Mouse (Mus musculus) heart, embryonic 12.5 days (tissue): ENCODE measurements around the gene Apc2. TPM values are rescaled to one million over a fixed set of nuclear protein-coding genes. Genes with fewer than 3 reads are reported as not detected.
A peak's percentile ranks its signal among the peaks of the same experiment; 100 is the strongest.
"Not testable (repeated sequence)": the region's sequence is repeated elsewhere in the genome, so short reads cannot be mapped to it uniquely, and the experiment has no call there.

ENCODE experiments used
- ATAC-seq: fragments of 200-750 bp; cut with Nextera tagmentation; 2 replicates; pipeline ENCODE4 v1.8.0; 2017; ENCODE audit warnings: moderate TSS enrichment, moderate library complexity; ENCODE audit not compliant: insufficient number of reproducible peaks, low FRiP score
- H3K27ac ChIP-seq: fragments of 300-500 bp; sonication (generic); 2 replicates; pipeline ENCODE4 v1.5.1; 2016; ENCODE audit warnings: mild to moderate bottlenecking, moderate library complexity; ENCODE audit not compliant: poor library complexity, severe bottlenecking
- H3K27me3 ChIP-seq: fragments of 300-500 bp; sonication (generic); replicated peaks from 2 replicates; pipeline ENCODE4 v1.6.1; 2016; ENCODE audit warnings: mild to moderate bottlenecking, moderate library complexity
- H3K36me3 ChIP-seq: fragments of 300-500 bp; sonication (generic); 2 replicates; pipeline ENCODE4 v1.6.1; 2016; ENCODE audit warnings: mild to moderate bottlenecking, moderate library complexity
- H3K4me1 ChIP-seq: fragments of 300-500 bp; sonication (generic); replicated peaks from 2 replicates; pipeline ENCODE4 v1.6.1; 2016; ENCODE audit warnings: mild to moderate bottlenecking
- H3K4me2 ChIP-seq: fragments of 300-500 bp; sonication (generic); 2 replicates; pipeline ENCODE4 v1.6.1; 2016; ENCODE audit warnings: mild to moderate bottlenecking, moderate library complexity
- H3K4me3 ChIP-seq: fragments of 300-500 bp; sonication (generic); 2 replicates; pipeline ENCODE4 v1.5.1; 2016; ENCODE audit warnings: mild to moderate bottlenecking
- H3K9ac ChIP-seq: fragments of 300-500 bp; sonication (generic); 2 replicates; pipeline ENCODE4 v1.6.1; 2016; ENCODE audit warnings: mild to moderate bottlenecking, moderate library complexity
- H3K9me3 ChIP-seq: fragments of 300-500 bp; sonication (generic); replicated peaks from 2 replicates; pipeline ENCODE4 v1.6.1; 2016; ENCODE audit warnings: mild to moderate bottlenecking, moderate library complexity
- WGBS: fragments of 180-500 bp; shearing (Covaris S2); methylation state at CpG from one replicate; pipeline ENCODE4 v1.1.7; 2016; 5-methylcytosine and 5-hydroxymethylcytosine counted together
- polyA plus RNA-seq: library from polyadenylated mRNA; unstranded; fragments of >200 nt; fragmentation: Nextera tagmentation; extraction: Ambion mirVana; gene quantifications from 2 replicates; pipeline ENCODE4 v1.2.1, GENCODE M21; 2016

The Apc2 gene
- polyA plus RNA-seq, 1 experiment from 2014 or later: 1.4 TPM

- H3K9me3 ChIP-seq: no peaks in the 10 kb centered on the region
- no peak overlapping the region for H3K4me2 ChIP-seq
- ATAC-seq: no peak
- peaks cover 79% of the 10 kb centered on the region for H3K27me3 ChIP-seq
- H3K27ac ChIP-seq: no peak overlapping the region
- WGBS: 85% methylated on average over 12 of the region's 12 CpGs
- no peak overlapping the region for H3K9ac ChIP-seq
- H3K36me3 ChIP-seq: no peaks in the 10 kb centered on the region
- peaks cover 5% of the 10 kb centered on the region; the same call in 1 of the 2 replicates for H3K4me1 ChIP-seq
- no peak overlapping the region for H3K4me3 ChIP-seq
Observed at GRCm38 (mm10) chr10:80336263-80336662, 40.5 kb downstream of the Apc2 start.

GRCm38 (mm10) chr10:80339941-80340750 is 44.4 kb downstream of the Apc2 start:
- Histone ChIP-seq H3K27ac (no peak overlapping the region), H3K9me3 (no peaks in the 10 kb centered on the region), H3K4me1 (peaks cover 42% of the 10 kb centered on the region), H3K27me3 (peaks cover 82% of the 10 kb centered on the region), H3K4me2 (peak overlapping the region; percentile 40), H3K36me3 (no peaks in the 10 kb centered on the region), H3K9ac (0 out of 2 replicates have a peak overlapping the region, but pooled peaks have one; percentile 9), H3K4me3 (no peak overlapping the region)
- WGBS: 20% methylated on average over 19 of the region's 19 CpGs
- ATAC-seq: no peak

- Histone ChIP-seq H3K36me3 (no peaks in the 10 kb centered on the region), H3K4me1 (peaks cover 46% of the 10 kb centered on the region), H3K27me3 (peaks cover 82% of the 10 kb centered on the region), H3K4me3 (no peak overlapping the region), H3K9me3 (no peaks in the 10 kb centered on the region), H3K27ac (no peak overlapping the region), H3K4me2 (no peak overlapping the region), H3K9ac (no peak overlapping the region)
- WGBS: 18% methylated on average over 21 of the region's 21 CpGs
- ATAC-seq: no peak
Observed at GRCm38 (mm10) chr10:80341026-80341425, 45.2 kb downstream of the Apc2 start.

GRCm38 (mm10) chr10:80341491-80342304 is 45.9 kb downstream of the Apc2 start:
- H3K4me2 ChIP-seq: peak overlapping the region; percentile 65
- no peaks in the 10 kb centered on the region for H3K9me3 ChIP-seq
- no peak overlapping the region for H3K9ac ChIP-seq
- no peaks in the 10 kb centered on the region for H3K36me3 ChIP-seq
- H3K27me3 ChIP-seq: peaks cover 81% of the 10 kb centered on the region
- H3K4me3 ChIP-seq: peak overlapping the region; percentile 36
- peaks cover 46% of the 10 kb centered on the region for H3K4me1 ChIP-seq
- ATAC-seq: no peak
- no peak overlapping the region for H3K27ac ChIP-seq
- 5% methylated on average over 47 of the region's 47 CpGs for WGBS

GRCm38 (mm10) chr10:80342305-80342748 is 46.5 kb downstream of the Apc2 start:
- Histone ChIP-seq H3K9me3 (no peaks in the 10 kb centered on the region), H3K4me3 (peak overlapping the region; percentile 36)

GRCm38 (mm10) chr10:80342749-80343424 is 47.1 kb downstream of the Apc2 start:
- Histone ChIP-seq H3K9ac (no peak overlapping the region), H3K9me3 (no peaks in the 10 kb centered on the region), H3K4me2 (peak overlapping the region; percentile 65), H3K27me3 (peaks cover 90% of the 10 kb centered on the region), H3K27ac (no peak overlapping the region), H3K4me3 (peak overlapping the region; percentile 36), H3K4me1 (peaks cover 55% of the 10 kb centered on the region), H3K36me3 (no peaks in the 10 kb centered on the region)
- peak; percentile 57 for ATAC-seq
- 1% methylated on average over 28 of the region's 33 CpGs for WGBS

More at GRCm38 (mm10) chr10:80342305-80342748, 46.5 kb downstream of the Apc2 start:
- no peak for ATAC-seq
- peaks cover 49% of the 10 kb centered on the region for H3K4me1 ChIP-seq
- no peak overlapping the region for H3K27ac ChIP-seq
- peaks cover 86% of the 10 kb centered on the region for H3K27me3 ChIP-seq
- H3K4me2 ChIP-seq: peak overlapping the region; percentile 65
- no peak overlapping the region for H3K9ac ChIP-seq
- WGBS: 2% methylated on average over 26 of the region's 26 CpGs
- no peaks in the 10 kb centered on the region for H3K36me3 ChIP-seq

GRCm38 (mm10) chr10:80343425-80343895 is 47.7 kb downstream of the Apc2 start:
- Histone ChIP-seq H3K9ac (no peak overlapping the region), H3K4me3 (peak overlapping the region; percentile 36; the same call in 1 of the 2 replicates), H3K36me3 (no peaks in the 10 kb centered on the region), H3K27ac (no peak overlapping the region), H3K4me2 (peak overlapping the region; percentile 65), H3K4me1 (peaks cover 60% of the 10 kb centered on the region), H3K27me3 (peaks cover 90% of the 10 kb centered on the region), H3K9me3 (no peaks in the 10 kb centered on the region)
- ATAC-seq: peak; percentile 3; the same call in 1 of the 2 replicates
- WGBS: 33% methylated on average over 13 of the region's 13 CpGs

GRCm38 (mm10) chr10:80344131-80344661 is 48.4 kb downstream of the Apc2 start:
- H3K4me3 ChIP-seq: no peak overlapping the region
- peaks cover 96% of the 10 kb centered on the region for H3K27me3 ChIP-seq
- no peak overlapping the region for H3K27ac ChIP-seq
- H3K4me1 ChIP-seq: peaks cover 68% of the 10 kb centered on the region
- ATAC-seq: peak; percentile 23; the same call in 1 of the 2 replicates
- no peaks in the 10 kb centered on the region for H3K36me3 ChIP-seq
- H3K4me2 ChIP-seq: peak overlapping the region; percentile 65; the same call in 1 of the 2 replicates
- H3K9ac ChIP-seq: no peak overlapping the region
- H3K9me3 ChIP-seq: no peaks in the 10 kb centered on the region
- WGBS: 23% methylated on average over 9 of the region's 9 CpGs

- Histone ChIP-seq H3K4me3 (peak overlapping the region; percentile 6; the same call in 1 of the 2 replicates), H3K4me2 (peak overlapping the region; percentile 34), H3K9ac (peak overlapping the region; percentile 54; the same call in 1 of the 2 replicates), H3K9me3 (no peaks in the 10 kb centered on the region), H3K27ac (no peak overlapping the region), H3K4me1 (peaks cover 70% of the 10 kb centered on the region), H3K27me3 (peaks cover 98% of the 10 kb centered on the region), H3K36me3 (no peaks in the 10 kb centered on the region)
- 5% methylated on average over 16 of the region's 16 CpGs for WGBS
- ATAC-seq: no peak
Observed at GRCm38 (mm10) chr10:80345122-80345521, 49.3 kb downstream of the Apc2 start.

- H3K4me2 ChIP-seq, H3K9me3 ChIP-seq, H3K36me3 ChIP-seq, H3K9ac ChIP-seq, ATAC-seq, H3K4me3 ChIP-seq, H3K27ac ChIP-seq: not testable (repeated sequence)
- 75% methylated on average over 6 of the region's 6 CpGs for WGBS
- peaks cover 66% of the 10 kb centered on the region for H3K4me1 ChIP-seq
- H3K27me3 ChIP-seq: peaks cover 97% of the 10 kb centered on the region
Observed at GRCm38 (mm10) chr10:80345929-80346328, 50.2 kb downstream of the Apc2 start.
